Mouse (Mus musculus): ENCODE measurements around the gene Chac1. TPM values are rescaled to one million over a fixed set of nuclear protein-coding genes. Genes with fewer than 3 reads are reported as not detected.
A peak's percentile ranks its signal among the peaks of the same experiment; 100 is the strongest.

The Chac1 gene
- polyA plus RNA-seq, 1 experiment from 2014 or later, result 1.6 TPM

DNA sequence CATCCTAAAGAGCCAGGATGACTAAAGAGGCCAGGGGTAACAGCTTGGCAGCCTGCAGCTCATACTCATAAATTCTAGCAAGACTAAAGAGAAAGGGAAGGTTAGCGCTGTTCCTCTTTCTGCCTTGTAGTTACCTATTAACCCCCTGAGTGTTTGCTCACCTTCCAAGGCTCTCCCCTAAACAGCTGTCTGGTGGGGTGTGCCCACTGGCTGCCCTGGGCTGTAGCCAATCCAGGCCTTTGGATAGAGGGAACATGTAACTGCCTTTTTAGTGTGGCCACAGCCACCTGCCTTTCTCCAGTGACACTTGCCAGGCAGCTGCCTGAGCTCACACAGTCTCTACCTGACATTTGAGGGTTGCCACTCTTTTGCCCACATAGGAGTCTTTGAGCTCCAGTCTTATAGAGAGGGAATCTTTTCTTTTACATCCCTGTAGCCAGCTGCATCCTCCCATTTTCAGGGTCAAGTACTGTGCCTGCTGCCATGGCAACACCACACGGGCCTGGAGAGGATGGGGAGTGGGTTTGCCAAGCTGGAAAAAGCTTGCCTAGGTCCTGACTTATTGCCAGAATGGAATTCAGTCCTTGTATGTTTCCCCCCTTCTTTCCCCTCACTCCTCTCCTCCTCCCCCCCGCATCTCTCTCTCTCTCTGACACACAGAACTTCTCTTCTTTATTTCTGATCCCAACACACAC is 21.8 kb upstream of the Chac1 start:
- Histone ChIP-seq H3K27me3 (replicated peaks) (peaks cover 44% of the 10 kb centered on the region), H3K36me3 (no peaks in the 10 kb centered on the region), H3K4me1 (peaks cover 29% of the 10 kb centered on the region)

DNA sequence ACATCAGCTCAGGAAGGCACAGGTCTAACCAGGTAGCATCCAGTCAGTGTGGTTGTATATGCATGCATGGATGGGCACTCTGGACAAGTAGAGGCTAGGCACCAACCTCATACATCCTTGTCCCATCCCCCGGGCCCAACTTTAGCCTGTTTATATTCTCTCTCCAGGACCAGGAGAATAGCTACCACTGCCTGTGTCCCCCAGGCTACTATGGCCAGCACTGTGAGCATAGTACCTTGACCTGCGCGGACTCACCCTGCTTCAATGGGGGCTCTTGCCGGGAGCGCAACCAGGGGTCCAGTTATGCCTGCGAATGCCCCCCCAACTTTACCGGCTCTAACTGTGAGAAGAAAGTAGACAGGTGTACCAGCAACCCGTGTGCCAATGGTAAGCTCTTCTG is 20.2 kb upstream of the Chac1 start:
- no peak overlapping the region for H3K4me3 ChIP-seq (replicated peaks)
- H3K36me3 ChIP-seq, result no peaks in the 10 kb centered on the region
- no peak for ATAC-seq (ENCODE audit: insufficient read depth, low FRiP score, low read depth)
- H3K4me2 ChIP-seq, result no peak overlapping the region
- peaks cover 15% of the 10 kb centered on the region for H3K4me1 ChIP-seq
- H3K9me3 ChIP-seq, result no peaks in the 10 kb centered on the region
- no peak overlapping the region for H3K9ac ChIP-seq
- 89% methylated on average over 8 of the region's 8 CpGs for WGBS
- no peak overlapping the region for H3K27ac ChIP-seq
- H3K27me3 ChIP-seq (replicated peaks), result peaks cover 31% of the 10 kb centered on the region

More for the DNA sequence above, 21.8 kb upstream of the Chac1 start:
- Histone ChIP-seq H3K9ac (no peak overlapping the region), H3K9me3 (no peaks in the 10 kb centered on the region), H3K27ac (peak overlapping the region; percentile 74), H3K4me3 (replicated peaks) (no peak overlapping the region), H3K4me2 (peak overlapping the region; percentile 96)
- WGBS, result 49% methylated on average over 3 of the region's 3 CpGs
- peak; percentile 70 for ATAC-seq (ENCODE audit: insufficient read depth, low FRiP score, low read depth)

GRCm38 (mm10) chr2:119332177-119332661 is 18.8 kb upstream of the Chac1 start:
- 73% methylated on average over 24 of the region's 24 CpGs for WGBS
- Histone ChIP-seq H3K9me3 (no peaks in the 10 kb centered on the region), H3K27me3 (replicated peaks) (peaks cover 17% of the 10 kb centered on the region), H3K4me3 (replicated peaks) (no peak overlapping the region), H3K27ac (no peak overlapping the region), H3K4me2 (no peak overlapping the region), H3K4me1 (peaks cover 2% of the 10 kb centered on the region; the same call in 1 of the 2 replicates), H3K36me3 (no peaks in the 10 kb centered on the region), H3K9ac (no peak overlapping the region)
- no peak for ATAC-seq (ENCODE audit: insufficient read depth, low FRiP score, low read depth)

- WGBS, result 45% methylated on average over 1 of the region's 1 CpGs
- Histone ChIP-seq H3K27ac (no peak overlapping the region), H3K36me3 (no peaks in the 10 kb centered on the region), H3K9ac (no peak overlapping the region), H3K4me2 (no peak overlapping the region), H3K4me3 (replicated peaks) (no peak overlapping the region), H3K27me3 (replicated peaks) (0 out of 2 replicates have a peak, but pooled peaks cover 4% of the 10 kb centered on the region), H3K4me1 (peaks cover 9% of the 10 kb centered on the region), H3K9me3 (no peaks in the 10 kb centered on the region)
- ATAC-seq (ENCODE audit: insufficient read depth, low FRiP score, low read depth), result no peak
These were observed 16.9 kb upstream of the Chac1 start for GRCm38 (mm10) chr2:119334135-119334534.

GRCm38 (mm10) chr2:119334964-119335525 is 16.0 kb upstream of the Chac1 start:
- H3K27ac ChIP-seq, result no peak overlapping the region
- no peak overlapping the region for H3K4me2 ChIP-seq
- WGBS, result 80% methylated on average over 7 of the region's 7 CpGs

DNA sequence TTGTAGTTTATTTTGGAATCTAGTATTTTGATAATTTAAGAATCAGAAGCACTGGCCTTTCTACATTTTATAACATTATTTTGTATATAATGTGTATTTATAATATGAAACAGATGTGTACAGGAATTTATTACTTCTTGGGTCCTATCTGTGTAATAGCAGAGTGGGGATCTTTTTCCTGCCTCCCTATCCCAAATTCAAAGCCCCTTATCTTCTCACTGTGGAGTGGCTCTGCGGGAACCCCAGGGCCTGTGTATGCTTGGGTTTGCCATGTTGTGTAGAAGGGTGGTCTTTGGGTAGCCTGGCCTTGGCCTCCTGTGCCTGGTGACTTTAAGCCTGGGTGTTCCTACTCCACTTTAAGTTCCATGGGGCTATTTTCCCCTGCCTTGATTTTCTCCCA is 15.5 kb upstream of the Chac1 start:
- ATAC-seq (ENCODE audit: insufficient read depth, low FRiP score, low read depth), result no peak
- Histone ChIP-seq H3K9me3 (no peaks in the 10 kb centered on the region), H3K4me2 (no peak overlapping the region), H3K27me3 (replicated peaks) (0 out of 2 replicates have a peak, but pooled peaks cover 3% of the 10 kb centered on the region), H3K27ac (no peak overlapping the region), H3K9ac (no peak overlapping the region), H3K4me1 (peaks cover 9% of the 10 kb centered on the region), H3K36me3 (no peaks in the 10 kb centered on the region), H3K4me3 (replicated peaks) (no peak overlapping the region)
- WGBS, result 79% methylated on average over 1 of the region's 1 CpGs

More at GRCm38 (mm10) chr2:119334964-119335525, 16.0 kb upstream of the Chac1 start:
- 0 out of 2 replicates have a peak, but pooled peaks cover 4% of the 10 kb centered on the region for H3K27me3 ChIP-seq (replicated peaks)
- ATAC-seq (ENCODE audit: insufficient read depth, low FRiP score, low read depth), result no peak
- H3K4me1 ChIP-seq, result peaks cover 9% of the 10 kb centered on the region
- H3K9me3 ChIP-seq, result no peaks in the 10 kb centered on the region
- no peaks in the 10 kb centered on the region for H3K36me3 ChIP-seq
- H3K4me3 ChIP-seq (replicated peaks), result no peak overlapping the region
- H3K9ac ChIP-seq, result no peak overlapping the region

GRCm38 (mm10) chr2:119336002-119336401 is 15.0 kb upstream of the Chac1 start:
- WGBS, result 78% methylated on average over 2 of the region's 2 CpGs
- H3K27ac ChIP-seq, result peak overlapping the region; percentile 10; the same call in 1 of the 2 replicates
- no peak overlapping the region for H3K4me3 ChIP-seq (replicated peaks)
- H3K4me2 ChIP-seq, result no peak overlapping the region
- no peak overlapping the region for H3K9ac ChIP-seq
- H3K4me1 ChIP-seq, result peaks cover 9% of the 10 kb centered on the region
- ATAC-seq (ENCODE audit: insufficient read depth, low FRiP score, low read depth), result no peak
- H3K27me3 ChIP-seq (replicated peaks), result no peaks in the 10 kb centered on the region
- H3K9me3 ChIP-seq, result no peaks in the 10 kb centered on the region
- H3K36me3 ChIP-seq, result no peaks in the 10 kb centered on the region

DNA sequence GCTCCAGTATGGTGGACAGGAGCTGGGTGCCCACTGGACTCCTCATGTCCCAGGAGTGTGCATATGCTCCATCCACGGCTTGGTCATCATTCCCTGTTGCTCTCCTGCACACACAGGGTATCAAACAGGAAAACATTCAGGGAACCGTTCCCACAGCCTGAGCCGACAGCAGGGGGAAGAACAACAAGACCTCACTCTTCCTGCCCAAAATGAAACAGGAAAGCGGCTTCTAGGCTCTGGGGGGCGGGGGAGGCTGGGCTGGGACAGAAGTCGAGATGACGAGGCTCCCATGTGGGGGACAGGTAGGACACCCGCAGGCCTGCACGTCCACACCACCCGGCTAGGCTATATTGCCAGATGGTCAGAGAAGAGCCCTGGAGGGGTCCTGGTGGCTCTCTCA is 14.6 kb upstream of the Chac1 start:
- Histone ChIP-seq H3K4me3 (replicated peaks) (no peak overlapping the region), H3K4me1 (peaks cover 9% of the 10 kb centered on the region), H3K27ac (peak overlapping the region; percentile 10; the same call in 1 of the 2 replicates), H3K9ac (no peak overlapping the region), H3K9me3 (no peaks in the 10 kb centered on the region), H3K4me2 (no peak overlapping the region), H3K36me3 (no peaks in the 10 kb centered on the region), H3K27me3 (replicated peaks) (no peaks in the 10 kb centered on the region)
- 66% methylated on average over 10 of the region's 10 CpGs for WGBS
- ATAC-seq (ENCODE audit: insufficient read depth, low FRiP score, low read depth), result no peak

GRCm38 (mm10) chr2:119337425-119338265 is 13.4 kb upstream of the Chac1 start:
- H3K36me3 ChIP-seq, result no peaks in the 10 kb centered on the region
- H3K4me1 ChIP-seq, result peaks cover 9% of the 10 kb centered on the region
- ATAC-seq (ENCODE audit: insufficient read depth, low FRiP score, low read depth), result peak; percentile 85
- peak overlapping the region; percentile 90 for H3K4me2 ChIP-seq
- WGBS, result 7% methylated on average over 60 of the region's 60 CpGs
- no peaks in the 10 kb centered on the region for H3K9me3 ChIP-seq
- H3K9ac ChIP-seq, result peak overlapping the region; percentile 46; the same call in 1 of the 2 replicates
- no peaks in the 10 kb centered on the region for H3K27me3 ChIP-seq (replicated peaks)
- peak overlapping the region; percentile 59 for H3K27ac ChIP-seq
- peak overlapping the region; percentile 51 for H3K4me3 ChIP-seq (replicated peaks)

DNA sequence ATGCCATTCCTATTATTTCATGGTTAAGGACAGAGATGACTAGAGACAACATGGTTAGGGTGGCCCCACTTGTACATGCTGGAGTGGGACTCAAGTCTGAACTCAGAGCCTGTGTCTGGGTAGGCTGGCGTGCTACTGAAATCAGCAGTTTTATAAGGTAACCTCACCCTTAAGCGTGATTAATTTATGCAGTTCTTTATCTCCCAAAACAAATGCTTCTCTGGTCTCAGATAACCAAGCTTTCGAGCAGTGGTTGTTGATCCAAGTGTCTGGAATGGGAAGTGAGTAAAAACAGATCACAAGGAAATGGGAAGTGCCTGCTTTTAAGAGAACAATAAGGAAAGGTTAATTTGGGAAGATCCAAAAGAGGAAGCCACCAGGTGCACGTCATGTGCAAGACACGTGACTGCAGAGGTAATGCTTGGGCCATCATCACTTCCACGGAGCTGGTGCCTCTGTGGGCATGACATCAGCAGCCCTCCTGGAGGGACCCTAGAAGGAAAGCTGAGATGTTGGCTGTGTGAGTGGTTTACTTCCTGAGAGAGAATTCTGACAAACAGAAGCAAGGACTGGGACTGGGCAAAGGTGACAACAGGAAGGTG is 6.4 kb upstream of the Chac1 start:
- Histone ChIP-seq H3K4me2 (no peak overlapping the region), H3K27me3 (replicated peaks) (0 out of 2 replicates have a peak, but pooled peaks cover under 1% of the 10 kb centered on the region), H3K27ac (no peak overlapping the region), H3K9ac (no peak overlapping the region), H3K4me1 (no peaks in the 10 kb centered on the region), H3K9me3 (no peaks in the 10 kb centered on the region), H3K4me3 (replicated peaks) (no peak overlapping the region), H3K36me3 (no peaks in the 10 kb centered on the region)
- 30% methylated on average over 6 of the region's 6 CpGs for WGBS
- ATAC-seq (ENCODE audit: insufficient read depth, low FRiP score, low read depth), result no peak

- H3K9me3 ChIP-seq, result no peaks in the 10 kb centered on the region
- H3K36me3 ChIP-seq, result no peaks in the 10 kb centered on the region
- WGBS, result 85% methylated on average over 8 of the region's 8 CpGs
- H3K4me3 ChIP-seq (replicated peaks), result no peak overlapping the region
- no peak overlapping the region for H3K4me2 ChIP-seq
- ATAC-seq (ENCODE audit: insufficient read depth, low FRiP score, low read depth), result no peak
- no peak overlapping the region for H3K27ac ChIP-seq
- no peak overlapping the region for H3K9ac ChIP-seq
- H3K27me3 ChIP-seq (replicated peaks), result peaks cover 17% of the 10 kb centered on the region
- H3K4me1 ChIP-seq, result peaks cover 11% of the 10 kb centered on the region; the same call in 1 of the 2 replicates
These were observed 2.7 kb downstream of the Chac1 start for GRCm38 (mm10) chr2:119353707-119354106.

Data from stomach, embryonic 15.5 days (tissue).